Comparison of ENCODE assay signal across 9 mouse cellular contexts in genomic region chr17:56337190-56337589, GRCm38 (mm10). TPM values are rescaled to one million over a fixed set of nuclear protein-coding genes. Genes with fewer than 3 reads are reported as not detected.
DNase-seq lines count a peak whose midpoint lies in the region; ATAC-seq and TF ChIP-seq lines count a peak whose summit lies in the region.
"Had no signal": no experiment of that assay in that cellular context is flagged by ENCODE, and none has a peak within 500 bp of the region (broad histone marks: within the 10 kb centered on the region; RNA-seq: fewer than 3 reads in every experiment).

No protein-coding gene starts in this region.

- no peak overlapping the region for H3K4me2 ChIP-seq in intestine, embryonic 14.5 days (ENCODE audit: low read length)
- H3K4me2 ChIP-seq in intestine, embryonic 15.5 days (replicated peaks), result no peak overlapping the region

- TF ChIP-seq EP300 in heart, adult 2 months (IDR thresholded peaks at IDR 0.05; ENCODE audit: insufficient read depth, low read depth, low read length), result no peak

- intact Hi-C loops in heart, adult 2 months (cut with DNase I), result no loop called here

- peak; percentile 72 for DNase-seq in intestine, embryonic 14.5 days (ENCODE audit: low spot score)
- peak; percentile 67 to 74 for DNase-seq in cerebellum, adult 18-20 months
- DNase-seq in heart, adult 2 months, result peak; percentile 60 to 72
- DNase-seq in kidney, postnatal 4 days, result peak; percentile 69 to 77
- peak; percentile 73 to 74 for DNase-seq in lung, postnatal 4 days
- DNase-seq in thymus, postnatal 0 days (ENCODE audit: low spot score), result peak; percentile 58

- no peaks in the 10 kb centered on the region for H3K36me3 ChIP-seq in intestine, embryonic 14.5 days (ENCODE audit: control insufficient read depth, insufficient read depth, low read length)
- H3K36me3 ChIP-seq in intestine, embryonic 15.5 days, result no peaks in the 10 kb centered on the region
- peaks cover 53% of the 10 kb centered on the region for H3K36me3 ChIP-seq in E14TG2a.4 (ENCODE audit: insufficient read depth, low read length)
- no peaks in the 10 kb centered on the region for H3K36me3 ChIP-seq in heart, adult 2 months (ENCODE audit: control insufficient read depth, insufficient read depth, low read length)

- no peak overlapping the region for H3K27ac ChIP-seq in intestine, embryonic 14.5 days (ENCODE audit: low read depth)
- H3K27ac ChIP-seq in intestine, embryonic 15.5 days, result no peak overlapping the region
- H3K27ac ChIP-seq in heart, adult 2 months, result 0 out of 2 replicates have a peak overlapping the region, but pooled peaks have one; percentile 34

- 60% methylated on average over 4 of the region's 4 CpGs for WGBS in intestine, embryonic 14.5 days
- WGBS in intestine, embryonic 15.5 days, result 49% methylated on average over 4 of the region's 4 CpGs
- WGBS in heart, adult 2 months, result 8% methylated on average over 4 of the region's 4 CpGs

- H3K9me3 ChIP-seq in intestine, embryonic 14.5 days (ENCODE audit: control insufficient read depth, low read length), result no peaks in the 10 kb centered on the region
- H3K9me3 ChIP-seq in intestine, embryonic 15.5 days, result no peaks in the 10 kb centered on the region
- H3K9me3 ChIP-seq in E14TG2a.4 (ENCODE audit: low read length), result no peaks in the 10 kb centered on the region

- no peak overlapping the region for H3K4me3 ChIP-seq in intestine, embryonic 14.5 days (ENCODE audit: low read depth, low read length)
- H3K4me3 ChIP-seq in intestine, embryonic 15.5 days (replicated peaks), result no peak overlapping the region
- no peak overlapping the region for H3K4me3 ChIP-seq in E14TG2a.4 (replicated peaks; ENCODE audit: low read length)
- H3K4me3 ChIP-seq in heart, adult 2 months, result no peak overlapping the region

- H3K27me3 ChIP-seq in intestine, embryonic 14.5 days (replicated peaks; ENCODE audit: control insufficient read depth, insufficient read depth, low read length), result no peaks in the 10 kb centered on the region
- no peaks in the 10 kb centered on the region for H3K27me3 ChIP-seq in intestine, embryonic 15.5 days (replicated peaks)
- no peaks in the 10 kb centered on the region for H3K27me3 ChIP-seq in E14TG2a.4 (ENCODE audit: insufficient read depth, low read length)
- H3K27me3 ChIP-seq in heart, adult 2 months (ENCODE audit: control insufficient read depth, insufficient read depth, low read length), result no peaks in the 10 kb centered on the region

- no peaks in the 10 kb centered on the region for H3K4me1 ChIP-seq in intestine, embryonic 14.5 days (replicated peaks; ENCODE audit: control insufficient read depth, insufficient read depth, low read length)
- H3K4me1 ChIP-seq in intestine, embryonic 15.5 days (replicated peaks), result peaks cover 8% of the 10 kb centered on the region; the same call in 1 of the 2 replicates
- H3K4me1 ChIP-seq in E14TG2a.4 (replicated peaks; ENCODE audit: low read depth, low read length), result peaks cover 51% of the 10 kb centered on the region
- H3K4me1 ChIP-seq in heart, adult 2 months (ENCODE audit: control insufficient read depth, insufficient read depth, low read length), result peaks cover 18% of the 10 kb centered on the region

- no peak overlapping the region for H3K9ac ChIP-seq in intestine, embryonic 14.5 days (ENCODE audit: low read length)
- no peak overlapping the region for H3K9ac ChIP-seq in intestine, embryonic 15.5 days
- H3K9ac ChIP-seq in heart, adult 2 months (ENCODE audit: low read depth, low read length), result no peak overlapping the region

- peaks cover 7% of the 10 kb centered on the region for H3K79me2 ChIP-seq in heart, adult 2 months (replicated peaks; ENCODE audit: control insufficient read depth, insufficient read depth, low read length)

- no peak for TF ChIP-seq POLR2A in heart, adult 2 months (IDR thresholded peaks at IDR 0.05; ENCODE audit: insufficient read depth, low read depth, low read length)

- ATAC-seq in intestine, embryonic 14.5 days (replicated peaks; ENCODE audit: low FRiP score, low TSS enrichment, low read depth), result no peak
- no peak for ATAC-seq in intestine, embryonic 15.5 days

- TF ChIP-seq CTCF in E14TG2a.4 (conservative IDR thresholded peaks at IDR 0.05; ENCODE audit: low read length), result peak; percentile 75
- peak; percentile 81 for TF ChIP-seq CTCF in heart, adult 2 months (IDR thresholded peaks at IDR 0.05)

RNA-seq across cellular contexts. Expression of gene Kdm4b, which starts 11.3 kb away (rescaled TPM):
- polyA plus RNA-seq in intestine, embryonic 14.5 days (2014; fragmentation: Nextera tagmentation; extraction: Ambion mirVana), result 28.4 and 33.5 TPM in 2 replicates
- 25.1 and 27.5 TPM in 2 replicates for polyA plus RNA-seq in intestine, embryonic 15.5 days (2015; fragmentation: Nextera tagmentation; extraction: Ambion mirVana)
- total RNA-seq in heart, adult 2 months (2021), result 10 to 100 TPM; 26.2 to 36.1 TPM
- polyA plus RNA-seq in heart, adult 2 months (2012; rRNA removed), result 23.0 and 29.7 TPM in 2 replicates
- polyA plus RNA-seq in thymus, postnatal 0 days (2015; fragmentation: Nextera tagmentation; extraction: Ambion mirVana), result 25.9 and 28.0 TPM in 2 replicates

RNA-seq across cellular contexts. Expression of gene Uhrf1, which starts 34.1 kb away (rescaled TPM):
- polyA plus RNA-seq in intestine, embryonic 14.5 days (2014; fragmentation: Nextera tagmentation; extraction: Ambion mirVana), result 122 and 123 TPM in 2 replicates
- 124 and 125 TPM in 2 replicates for polyA plus RNA-seq in intestine, embryonic 15.5 days (2015; fragmentation: Nextera tagmentation; extraction: Ambion mirVana)
- 1 to 10 TPM; 2.0 to 2.4 TPM for total RNA-seq in heart, adult 2 months (2021)
- polyA plus RNA-seq in heart, adult 2 months (2012; rRNA removed), result 0.85 and 1.2 TPM in 2 replicates
- polyA plus RNA-seq in thymus, postnatal 0 days (2015; fragmentation: Nextera tagmentation; extraction: Ambion mirVana), result 234 and 264 TPM in 2 replicates

RNA-seq across cellular contexts. Expression of gene Arrdc5, which starts 37.1 kb away (rescaled TPM):
- 0.17 TPM in 1 of 2 replicates, not detected in the other for polyA plus RNA-seq in intestine, embryonic 14.5 days (2014; fragmentation: Nextera tagmentation; extraction: Ambion mirVana)
- polyA plus RNA-seq in intestine, embryonic 15.5 days (2015; fragmentation: Nextera tagmentation; extraction: Ambion mirVana), result not detected in 2 replicates
- total RNA-seq in heart, adult 2 months (2021), result not detected
- polyA plus RNA-seq in heart, adult 2 months (2012; rRNA removed), result 0.32 TPM in 1 of 2 replicates, not detected in the other
- 0.84 and 1.8 TPM in 2 replicates for polyA plus RNA-seq in thymus, postnatal 0 days (2015; fragmentation: Nextera tagmentation; extraction: Ambion mirVana)
- total RNA-seq: left cerebral cortex, postnatal 10 days had no signal

RNA-seq across cellular contexts. Expression of gene Plin3, which starts 44.5 kb away (rescaled TPM):
- 88.2 and 95.1 TPM in 2 replicates for polyA plus RNA-seq in intestine, embryonic 14.5 days (2014; fragmentation: Nextera tagmentation; extraction: Ambion mirVana)
- 153 and 195 TPM in 2 replicates for polyA plus RNA-seq in intestine, embryonic 15.5 days (2015; fragmentation: Nextera tagmentation; extraction: Ambion mirVana)
- total RNA-seq in heart, adult 2 months (2021), result 100 to 1,000 TPM; 160 to 221 TPM
- polyA plus RNA-seq in heart, adult 2 months (2012; rRNA removed), result 65.6 and 66.2 TPM in 2 replicates
- 59.5 TPM in 2 replicates for polyA plus RNA-seq in thymus, postnatal 0 days (2015; fragmentation: Nextera tagmentation; extraction: Ambion mirVana)

Comparison
In these comparisons a context has a peak if more than half of its experiments do, and no peak if none do; other contexts are left out.
1. RNA of gene Uhrf1, which starts 34.1 kb away (polyA plus RNA-seq): 234 to 264 TPM in thymus, postnatal 0 days, 124 to 125 TPM in intestine, embryonic 15.5 days and 122 to 123 TPM in intestine, embryonic 14.5 days; 0.85 to 1.2 TPM in heart, adult 2 months; every median in the first group is over 10 times any median in the second.
2. Peak in every context shown above with its lines, with median percentiles within 50 percentile points of each other: DNase-seq.